Mouse (Mus musculus) Muller cell, postnatal 12 days (primary cell): Measurements from ENCODE around the gene Armcx5.
"Not testable (repeated sequence)": the region's sequence is repeated elsewhere in the genome, so short reads cannot be mapped to it uniquely, and the experiment has no call there.

ENCODE experiments used
- DNase-seq: peaks from one replicate; pipeline ENCODE4 v3.0.0-alpha.2; 2015; ENCODE audit errors: inconsistent ontology term

The Armcx5 gene

DNA sequence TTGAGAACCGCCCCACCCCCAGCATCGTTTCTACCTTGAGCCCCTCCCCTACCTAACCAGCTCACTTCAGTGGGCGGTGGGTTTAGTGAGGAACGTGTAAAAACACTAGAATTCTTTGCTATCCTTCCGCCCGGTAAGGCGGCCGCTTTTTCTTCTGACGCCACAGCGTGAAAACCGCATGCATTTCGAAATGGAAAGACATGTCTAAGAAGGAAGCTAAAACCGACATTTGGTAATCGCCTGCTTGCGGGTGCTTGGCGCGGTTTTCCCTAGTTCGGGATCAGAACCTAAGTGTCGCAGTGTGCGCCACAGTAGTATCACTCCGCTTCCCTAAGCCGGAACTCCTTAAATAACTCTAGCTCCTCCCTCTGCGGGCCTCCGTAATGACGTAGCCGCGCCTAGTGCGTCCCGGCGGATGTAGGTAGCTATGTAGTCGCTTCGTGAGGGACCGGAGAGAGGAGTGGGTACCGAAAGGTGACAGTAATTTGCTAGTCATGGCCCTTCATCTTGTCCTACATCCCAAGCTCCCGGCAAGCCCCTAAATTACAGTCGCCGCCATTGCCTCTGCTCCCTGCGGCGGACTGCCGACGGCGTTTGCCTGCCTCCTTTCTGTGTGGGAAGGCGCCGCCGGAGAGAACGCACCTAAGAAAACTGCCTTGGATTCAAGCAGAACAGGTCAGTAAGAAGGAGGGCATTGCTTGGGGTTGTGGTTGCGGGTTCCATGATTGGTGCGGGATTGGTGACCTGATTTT, at the start of gene Armcx5, which contains the start of gene Gprasp1:
Gene Armcx5 (plus strand): TSS at position 430 of the 752 bp plus-strand sequence.
Gene Gprasp1 (plus strand): TSS at position 430 of the 752 bp plus-strand sequence.
- DNase-seq = peak; percentile 89

- no peak for DNase-seq
These were observed 48.9 kb upstream of the Armcx5 start, which contains the start of gene Tcp11x2 for GRCm38 (mm10) chrX:135693633-135694032. Tcp11x2 (minus strand) TSS chrX:135693790.

- DNase-seq = no peak
These were observed 39.4 kb upstream of the Armcx5 start for GRCm38 (mm10) chrX:135703111-135703510.

DNA sequence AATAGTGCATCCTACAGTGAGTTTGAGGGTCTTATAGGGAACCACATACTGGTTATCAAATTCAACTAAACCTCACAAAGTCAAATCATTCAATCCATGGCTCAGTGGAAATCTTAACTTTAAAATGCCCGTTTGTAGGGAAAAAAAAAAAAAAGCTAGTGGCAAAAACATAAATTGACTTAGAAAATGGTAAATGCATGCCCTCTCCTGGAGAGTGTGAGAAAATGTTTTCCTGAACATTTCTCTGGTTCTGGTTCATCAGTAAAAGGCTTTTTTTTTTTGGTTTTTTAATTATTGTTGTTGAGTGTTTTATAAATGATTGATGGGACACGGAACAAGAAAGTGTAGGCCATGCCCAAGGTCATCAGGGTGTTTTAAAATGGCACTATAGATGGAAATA, 38.2 kb upstream of the Armcx5 start:
- no peak for DNase-seq

GRCm38 (mm10) chrX:135712845-135713244, 29.7 kb upstream of the Armcx5 start:
- peak; percentile 7 for DNase-seq

GRCm38 (mm10) chrX:135725161-135725560, 17.4 kb upstream of the Armcx5 start, which contains the start of gene Tmsb15a:
Tmsb15a (minus strand) TSS chrX:135725261.
- no peak for DNase-seq

DNA sequence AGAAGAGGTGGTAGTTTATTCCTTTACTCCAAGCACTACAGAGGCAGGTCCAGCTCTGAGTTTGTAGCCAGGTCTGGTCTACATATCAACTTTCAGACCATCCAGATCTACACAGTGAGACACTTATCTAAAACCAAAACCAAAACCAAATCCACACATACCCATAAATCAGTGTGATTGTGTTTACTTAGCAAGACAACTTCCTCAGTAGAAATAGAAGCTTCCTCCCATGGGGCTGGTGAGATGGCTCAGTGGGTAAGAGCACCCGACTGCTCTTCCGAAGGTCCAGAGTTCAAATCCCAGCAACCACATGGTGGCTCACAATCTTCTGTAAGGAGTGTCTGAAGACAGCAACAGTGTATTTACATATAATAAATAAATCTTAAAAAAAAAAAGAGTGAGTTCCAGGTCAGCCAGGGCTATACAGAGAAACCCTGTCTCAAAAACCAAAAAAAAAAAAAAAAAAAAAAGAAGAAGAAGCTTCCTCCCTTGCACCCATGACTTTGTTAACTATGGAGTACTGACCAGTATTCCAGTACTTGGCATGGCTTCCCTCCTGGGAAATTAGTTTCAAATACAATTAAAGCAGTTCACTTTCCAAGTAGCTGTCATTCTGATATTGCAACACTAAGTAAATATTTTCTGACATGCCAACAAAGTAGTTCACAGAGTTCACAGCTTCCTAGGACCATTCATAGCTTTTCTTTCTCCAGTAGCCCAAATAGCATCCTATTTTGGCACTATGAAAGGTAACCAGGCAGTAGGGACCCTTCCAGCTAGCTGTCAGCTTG, 3.6 kb upstream of the Armcx5 start:
- peak; percentile 22 for DNase-seq

DNA sequence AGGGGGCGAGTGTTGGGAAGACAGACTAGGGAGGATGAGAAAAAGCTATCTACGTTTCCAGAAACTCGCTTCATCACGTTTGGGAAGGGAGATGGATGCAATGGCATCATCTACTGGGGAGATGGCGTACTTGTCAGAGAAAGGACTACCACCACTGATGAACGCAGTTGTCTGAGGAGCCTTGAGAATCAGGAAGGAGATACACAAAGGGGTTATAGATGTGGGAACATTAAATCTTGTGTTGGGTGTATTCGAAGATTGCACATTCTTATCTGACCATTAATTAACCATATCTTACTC, 473 bp downstream of the Armcx5 start:
- DNase-seq = no peak

DNA sequence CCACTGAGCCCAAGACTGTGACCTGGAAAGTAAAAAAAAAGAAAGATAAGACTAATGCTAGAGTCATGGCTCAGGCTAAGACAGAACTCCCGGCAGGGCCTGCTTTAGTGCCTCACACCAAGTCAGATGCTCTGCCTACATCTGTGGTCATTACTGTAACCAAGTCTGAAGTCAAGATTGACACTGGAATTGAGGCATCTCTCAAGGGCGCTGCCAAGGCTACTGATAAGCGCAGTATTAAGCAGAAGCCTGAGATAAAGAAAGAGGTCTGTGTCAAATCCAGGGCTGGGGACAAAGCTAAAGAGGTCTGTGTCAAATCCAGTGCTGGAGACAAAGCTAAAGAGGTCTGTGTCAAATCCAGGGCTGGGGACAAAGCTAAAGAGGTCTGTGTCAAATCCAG, 2.8 kb downstream of the Armcx5 start:
- not testable (repeated sequence) for DNase-seq

DNA sequence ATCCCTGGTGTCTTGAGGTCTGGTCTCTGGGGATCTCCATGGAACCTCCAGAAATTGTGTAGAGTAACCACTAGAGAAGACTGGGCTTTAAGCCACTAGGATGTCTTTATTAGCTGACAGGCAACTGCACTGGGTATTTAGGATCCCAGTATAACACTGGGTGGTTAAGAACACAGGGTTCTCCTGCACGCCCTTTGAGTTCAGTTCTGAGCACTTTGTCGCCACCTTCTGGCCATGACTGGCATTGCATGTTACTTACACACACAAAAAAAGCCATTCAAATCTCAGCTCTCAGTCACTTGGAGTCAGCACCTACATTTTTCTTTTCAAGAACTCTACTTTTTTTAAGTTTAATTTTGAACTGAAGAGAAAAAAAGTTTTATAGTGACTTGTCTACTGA, 10.3 kb downstream of the Armcx5 start:
- peak; percentile 28 for DNase-seq

DNA sequence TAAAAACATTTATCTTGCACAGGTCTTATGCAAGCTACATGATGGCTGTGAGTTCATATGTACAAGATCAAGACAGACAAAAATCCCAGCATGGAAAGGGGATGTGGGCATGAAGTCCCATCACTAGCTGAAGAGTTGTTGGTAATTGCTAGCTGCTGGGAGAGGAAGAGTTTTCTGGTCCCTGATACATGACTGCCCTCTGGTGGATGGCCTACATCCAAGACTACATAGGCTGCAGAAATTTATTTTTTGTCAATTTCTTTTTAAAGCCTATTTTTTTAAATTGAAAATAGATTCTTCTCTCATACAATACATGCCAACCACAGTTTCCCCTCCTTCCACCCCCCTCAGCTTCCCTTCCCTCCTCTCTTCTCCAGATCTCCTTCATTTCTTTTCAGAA, 19.2 kb downstream of the Armcx5 start:
- no peak for DNase-seq

DNA sequence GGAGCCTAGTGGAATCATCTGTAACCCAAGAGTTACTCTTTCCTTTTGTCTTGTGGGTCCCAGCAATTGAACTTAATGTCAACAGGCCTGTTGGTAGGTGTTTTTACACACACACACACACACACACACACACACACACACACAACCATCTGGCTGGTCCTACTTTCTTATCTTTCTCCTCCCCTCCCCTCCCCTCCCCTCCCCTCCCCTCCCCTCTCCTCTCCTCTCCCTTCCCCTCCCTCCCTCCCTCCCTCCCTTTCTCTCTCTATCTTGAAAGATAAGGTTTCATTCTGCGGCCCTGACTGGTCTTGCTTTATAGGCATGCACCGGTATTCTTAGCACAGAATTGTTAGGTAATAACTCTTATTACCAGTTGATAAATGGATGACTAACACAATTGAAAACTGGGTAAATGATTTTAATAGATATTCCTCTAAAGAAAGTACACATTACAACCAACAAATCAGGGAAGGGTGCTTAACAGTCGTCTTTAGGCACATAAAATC, 25.6 kb downstream of the Armcx5 start:
- no peak for DNase-seq

DNA sequence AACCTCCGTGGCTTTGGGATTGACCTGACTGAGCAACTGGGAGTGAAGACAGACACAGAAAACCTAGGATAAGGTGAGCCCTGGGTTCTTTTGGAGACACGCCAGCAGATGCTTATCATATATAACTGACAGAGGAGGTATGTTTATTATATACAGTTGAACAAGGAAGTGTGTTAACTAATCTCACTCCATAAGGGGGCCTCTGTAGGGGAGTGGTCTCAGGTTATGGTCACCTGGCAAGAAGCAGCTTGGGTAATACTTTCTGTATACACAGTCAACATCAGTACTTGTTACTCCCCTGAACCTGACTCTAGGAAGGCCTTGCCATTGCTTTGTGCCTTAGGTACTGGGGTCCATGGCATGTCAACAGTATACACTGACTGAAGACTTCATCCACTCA, 26.0 kb downstream of the Armcx5 start:
- no peak for DNase-seq

DNA sequence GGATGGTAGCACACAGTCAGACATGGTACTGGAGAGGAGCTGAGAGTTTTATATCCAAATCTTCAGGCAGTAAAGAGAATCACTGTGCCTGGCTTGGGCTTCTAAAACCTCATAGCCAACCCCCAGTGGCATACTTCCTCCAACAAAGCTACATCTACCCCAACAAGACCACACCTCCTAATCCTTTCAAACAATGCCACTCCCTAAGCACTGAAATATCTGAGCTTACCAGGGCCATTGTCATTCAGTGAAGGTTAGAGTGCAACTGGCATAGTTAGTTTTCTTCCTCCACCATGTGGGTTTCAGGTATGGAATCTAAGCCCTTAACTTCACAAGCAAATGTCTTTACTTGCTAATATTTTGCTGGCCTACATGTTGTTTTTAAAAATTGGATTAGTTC, 49.0 kb downstream of the Armcx5 start:
- DNase-seq = no peak

- no peak for DNase-seq
These were observed 49.8 kb downstream of the Armcx5 start for GRCm38 (mm10) chrX:135792326-135792725.

DNA sequence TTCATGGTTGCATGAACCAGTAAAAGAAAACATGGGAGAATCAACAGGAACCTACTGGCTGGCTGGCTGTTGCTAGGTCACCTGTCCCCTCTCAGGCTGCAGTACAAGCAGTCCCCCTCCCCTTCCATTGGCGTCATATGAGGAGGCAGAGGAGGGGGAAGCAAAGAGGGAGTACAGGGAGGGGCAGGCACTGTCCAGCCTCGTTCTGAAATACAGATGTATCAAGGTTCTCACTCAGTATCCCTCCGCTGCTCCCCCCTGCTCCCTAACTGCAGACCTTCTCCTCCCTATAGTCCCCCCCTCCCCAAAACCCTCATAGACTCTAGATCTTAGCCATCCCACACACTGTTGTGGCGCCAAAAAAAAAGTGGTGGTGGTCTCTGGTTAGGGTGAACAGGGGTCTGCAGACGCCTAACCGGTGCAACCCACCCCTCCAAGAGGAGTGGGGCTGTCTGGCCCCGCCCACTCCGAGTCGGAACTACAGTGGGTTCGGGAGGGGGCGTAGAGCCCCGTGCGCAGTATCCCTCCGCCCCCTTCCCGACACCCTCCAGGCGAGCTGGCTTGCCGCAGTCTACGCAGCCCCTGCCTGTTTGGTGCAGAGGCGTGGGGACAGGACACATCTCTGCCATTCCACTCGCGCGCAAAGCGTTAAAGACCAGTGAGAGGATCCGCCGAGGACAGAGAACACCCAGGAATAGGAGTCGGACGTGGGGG, 53.2 kb downstream of the Armcx5 start:
- peak; percentile 63 for DNase-seq

DNA sequence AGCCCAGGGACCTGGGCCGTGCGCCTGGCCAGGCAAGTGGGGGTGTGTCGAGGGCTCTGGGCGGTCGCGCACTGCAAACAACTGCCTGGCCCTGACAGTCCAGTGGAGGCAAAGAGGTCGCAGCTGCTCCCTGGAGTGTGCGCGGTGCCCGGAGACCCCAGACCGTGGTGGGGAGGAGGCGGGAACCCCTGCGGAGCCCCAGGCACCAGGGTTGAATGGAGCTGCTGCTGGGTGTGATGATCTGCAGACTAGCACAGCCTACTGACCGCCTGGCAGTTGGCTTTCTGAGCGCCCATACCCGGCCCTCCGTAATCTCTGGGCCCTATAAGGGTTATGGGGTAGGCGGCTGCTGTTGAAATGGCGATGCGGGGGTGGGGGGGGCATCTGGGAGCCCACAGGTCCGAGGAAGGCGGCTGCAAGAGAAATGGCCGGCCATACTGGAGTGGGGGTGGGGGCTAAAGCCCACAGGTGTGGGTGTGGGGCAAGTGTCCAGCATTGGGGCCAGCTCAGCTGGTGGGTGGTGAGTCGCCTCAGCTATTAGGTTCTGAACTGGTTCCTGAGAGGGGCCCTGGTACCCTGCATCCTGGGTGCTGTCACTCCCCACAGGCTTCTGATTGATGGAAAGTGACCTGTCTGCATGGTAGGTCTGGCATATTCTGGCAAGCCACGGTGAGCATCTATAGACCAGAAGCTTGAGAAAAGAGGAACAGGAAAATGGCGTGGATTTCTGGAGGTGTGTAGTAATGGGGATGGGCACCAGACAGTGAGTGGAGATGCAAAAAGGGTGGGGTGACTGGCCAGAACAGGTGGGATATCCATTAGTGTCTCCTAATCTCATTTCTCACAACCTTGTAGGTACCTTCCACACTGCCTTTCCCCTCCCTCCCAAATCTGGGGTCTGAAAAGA, 54.0 kb downstream of the Armcx5 start:
- DNase-seq = peak; percentile 6
